Mouse (Mus musculus) small intestine, adult 2 months (tissue): ENCODE results near the gene Renbp. TPM values are rescaled to one million over a fixed set of nuclear protein-coding genes. Genes with fewer than 3 reads are reported as not detected.

Experiments
- H3K27ac ChIP-seq: fragments of 200-500 bp; 2 replicates; pipeline ENCODE4 v1.5.1; 2012; ENCODE audit warnings: low read depth, low read length, control low read depth, inconsistent platforms; ENCODE audit not compliant: insufficient read depth
- H3K27me3 ChIP-seq: fragments of 200-500 bp; 2 replicates; pipeline ENCODE4 v1.6.1; 2012; ENCODE audit warnings: mild to moderate bottlenecking, moderate library complexity, low read length, inconsistent platforms; ENCODE audit not compliant: control insufficient read depth, insufficient read depth
- H3K36me3 ChIP-seq: fragments of 200-500 bp; 2 replicates; pipeline ENCODE4 v1.6.1; 2012; ENCODE audit warnings: mild to moderate bottlenecking, low read length, control low read depth, inconsistent platforms; ENCODE audit not compliant: control insufficient read depth, insufficient read depth
- H3K4me1 ChIP-seq: fragments of 200-500 bp; 2 replicates; pipeline ENCODE4 v1.6.1; 2012; ENCODE audit warnings: low read length, inconsistent platforms, mixed read lengths; ENCODE audit not compliant: control insufficient read depth, insufficient read depth, insufficient read length
- H3K4me3 ChIP-seq: fragments of 200-500 bp; 2 replicates; pipeline ENCODE4 v1.5.1; 2012; ENCODE audit warnings: low read depth, mild to moderate bottlenecking, control low read depth, inconsistent platforms, low read length, moderate library complexity
- CTCF ChIP-seq: fragments of 200-500 bp; IDR thresholded peaks from 2 replicates; pipeline ENCODE4 v1.5.1; 2012; ENCODE audit warnings: low read depth, mild to moderate bottlenecking, control low read depth, inconsistent platforms, low read length, moderate library complexity, mixed read lengths; ENCODE audit not compliant: insufficient replicate concordance, insufficient read length; ENCODE audit errors: extremely low read depth
- POLR2A ChIP-seq: fragments of 200-500 bp; IDR thresholded peaks from 2 replicates; pipeline ENCODE4 v1.6.1; 2012; ENCODE audit warnings: low read depth, mild to moderate bottlenecking, control low read depth, inconsistent platforms, low read length, moderate library complexity
- WGBS: fragments of 180-500 bp; shearing (Covaris S2); methylation state at CpG from one replicate; pipeline ENCODE4 v1.1.7; 2018; 5-methylcytosine and 5-hydroxymethylcytosine counted together
- polyA plus RNA-seq: library from polyadenylated mRNA; depleted of rRNA; stranded (reverse); fragments of >200 nt; gene quantifications from 2 replicates; pipeline ENCODE4 v1.2.3, GENCODE M21; 2012

Renbp gene
- polyA plus RNA-seq, 1 experiment, result 4.2 TPM

GRCm38 (mm10) chrX:73921285-73921822 lies 9.3 kb downstream of the Renbp start:
- H3K27me3 ChIP-seq, result no peaks in the 10 kb centered on the region
- peaks cover 9% of the 10 kb centered on the region for H3K36me3 ChIP-seq
- peak overlapping the region; percentile 93 for H3K4me3 ChIP-seq
- H3K27ac ChIP-seq, result peak overlapping the region; percentile 75
- 12% methylated on average over 34 of the region's 34 CpGs for WGBS
- TF ChIP-seq CTCF, result no peak
- no peak for TF ChIP-seq POLR2A
- H3K4me1 ChIP-seq, result no peaks in the 10 kb centered on the region

GRCm38 (mm10) chrX:73918631-73919030 lies 12.0 kb downstream of the Renbp start:
- H3K27me3 ChIP-seq, result no peaks in the 10 kb centered on the region
- WGBS, result 79% methylated on average over 5 of the region's 5 CpGs
- H3K4me1 ChIP-seq, result no peaks in the 10 kb centered on the region
- H3K4me3 ChIP-seq, result no peak overlapping the region
- TF ChIP-seq CTCF (no peak), POLR2A (no peak)
- peaks cover 9% of the 10 kb centered on the region for H3K36me3 ChIP-seq
- no peak overlapping the region for H3K27ac ChIP-seq

GRCm38 (mm10) chrX:73916945-73917344 lies 13.7 kb downstream of the Renbp start:
- Histone ChIP-seq H3K36me3 (peaks cover 9% of the 10 kb centered on the region), H3K27me3 (no peaks in the 10 kb centered on the region), H3K4me3 (no peak overlapping the region), H3K27ac (no peak overlapping the region), H3K4me1 (no peaks in the 10 kb centered on the region)
- no peak for TF ChIP-seq POLR2A
- no peak for TF ChIP-seq CTCF
- 84% methylated on average over 8 of the region's 8 CpGs for WGBS

GRCm38 (mm10) chrX:73914827-73915703 lies 15.6 kb downstream of the Renbp start:
- peak overlapping the region; percentile 50 for H3K4me3 ChIP-seq
- H3K27ac ChIP-seq, result peak overlapping the region; percentile 68
- WGBS, result 20% methylated on average over 31 of the region's 31 CpGs

GRCm38 (mm10) chrX:73911588-73911987 lies 19.1 kb downstream of the Renbp start:
- peaks cover 4% of the 10 kb centered on the region for H3K4me1 ChIP-seq
- H3K27ac ChIP-seq, result peak overlapping the region; percentile 86
- no peak overlapping the region for H3K4me3 ChIP-seq
- no peaks in the 10 kb centered on the region for H3K27me3 ChIP-seq
- 75% methylated on average over 2 of the region's 2 CpGs for WGBS
- no peaks in the 10 kb centered on the region for H3K36me3 ChIP-seq
- TF ChIP-seq CTCF, result no peak
- no peak for TF ChIP-seq POLR2A

More at GRCm38 (mm10) chrX:73914827-73915703, 15.6 kb downstream of the Renbp start:
- peak; percentile 63; the same call in 1 of the 2 replicates for TF ChIP-seq POLR2A
- no peak for TF ChIP-seq CTCF
- Histone ChIP-seq H3K4me1 (peaks cover 4% of the 10 kb centered on the region), H3K36me3 (peaks cover 8% of the 10 kb centered on the region), H3K27me3 (no peaks in the 10 kb centered on the region)

- no peak for TF ChIP-seq CTCF
- TF ChIP-seq POLR2A, result no peak
- 8% methylated on average over 24 of the region's 26 CpGs for WGBS
- Histone ChIP-seq H3K4me1 (peaks cover 4% of the 10 kb centered on the region), H3K27me3 (no peaks in the 10 kb centered on the region), H3K27ac (peak overlapping the region; percentile 86), H3K4me3 (peak overlapping the region; percentile 51), H3K36me3 (no peaks in the 10 kb centered on the region)
Observed at GRCm38 (mm10) chrX:73911156-73911555, 19.5 kb downstream of the Renbp start.

GRCm38 (mm10) chrX:73910451-73910850 lies 20.2 kb downstream of the Renbp start:
- H3K4me1 ChIP-seq, result peaks cover 4% of the 10 kb centered on the region
- TF ChIP-seq CTCF (no peak), POLR2A (no peak)
- H3K4me3 ChIP-seq, result peak overlapping the region; percentile 51; the same call in 1 of the 2 replicates
- peak overlapping the region; percentile 76 for H3K27ac ChIP-seq
- H3K36me3 ChIP-seq, result peaks cover 1% of the 10 kb centered on the region; the same call in 1 of the 2 replicates
- no peaks in the 10 kb centered on the region for H3K27me3 ChIP-seq
